Mouse (Mus musculus) liver, embryonic 12.5 days (tissue): ENCODE results near the gene H2-T3. TPM values are rescaled to one million over a fixed set of nuclear protein-coding genes. Genes with fewer than 3 reads are reported as not detected.
A peak's percentile ranks its signal among the peaks of the same experiment; 100 is the strongest.
"Not testable (repeated sequence)": the region's sequence is repeated elsewhere in the genome, so short reads cannot be mapped to it uniquely, and the experiment has no call there.

ENCODE experiments used
- ATAC-seq: fragments of 200-750 bp; cut with Nextera tagmentation; 2 replicates; pipeline ENCODE4 v1.8.0; 2017; ENCODE audit warnings: moderate number of reproducible peaks, mild to moderate bottlenecking, moderate library complexity
- H3K27ac ChIP-seq: fragments of 300-500 bp; sonication (generic); 2 replicates; pipeline ENCODE4 v1.5.1; 2016; ENCODE audit warnings: mild to moderate bottlenecking
- H3K27me3 ChIP-seq: fragments of 300-500 bp; sonication (generic); replicated peaks from 2 replicates; pipeline ENCODE4 v1.6.1; 2016; ENCODE audit warnings: mild to moderate bottlenecking, moderate library complexity
- H3K36me3 ChIP-seq: fragments of 300-500 bp; sonication (generic); 2 replicates; pipeline ENCODE4 v1.6.1; 2016; ENCODE audit warnings: mild to moderate bottlenecking, moderate library complexity
- H3K4me1 ChIP-seq: fragments of 300-500 bp; sonication (generic); 2 replicates; pipeline ENCODE4 v1.6.1; 2016
- H3K4me2 ChIP-seq: fragments of 300-500 bp; sonication (generic); 2 replicates; pipeline ENCODE4 v1.6.1; 2016; ENCODE audit warnings: mild to moderate bottlenecking, moderate library complexity
- H3K4me3 ChIP-seq: fragments of 300-500 bp; sonication (generic); 2 replicates; pipeline ENCODE4 v1.5.1; 2016; ENCODE audit warnings: mild to moderate bottlenecking, moderate library complexity
- H3K9ac ChIP-seq: fragments of 300-500 bp; sonication (generic); 2 replicates; pipeline ENCODE4 v1.6.1; 2016; ENCODE audit warnings: mild to moderate bottlenecking, moderate library complexity
- H3K9me3 ChIP-seq: fragments of 300-500 bp; sonication (generic); replicated peaks from 2 replicates; pipeline ENCODE4 v1.6.1; 2016; ENCODE audit warnings: mild to moderate bottlenecking, moderate library complexity
- WGBS: fragments of 180-500 bp; shearing (Covaris S2); methylation state at CpG from one replicate; pipeline ENCODE4 v1.1.7; 2016; ENCODE audit not compliant: insufficient replicate concordance; 5-methylcytosine and 5-hydroxymethylcytosine counted together
- polyA plus RNA-seq: library from polyadenylated mRNA; unstranded; fragments of >200 nt; fragmentation: Nextera tagmentation; extraction: Ambion mirVana; gene quantifications from 2 replicates; pipeline ENCODE4 v1.2.1, GENCODE M21; 2016

Gene H2-T3
- polyA plus RNA-seq, 1 experiment from 2014 or later: not detected

DNA sequence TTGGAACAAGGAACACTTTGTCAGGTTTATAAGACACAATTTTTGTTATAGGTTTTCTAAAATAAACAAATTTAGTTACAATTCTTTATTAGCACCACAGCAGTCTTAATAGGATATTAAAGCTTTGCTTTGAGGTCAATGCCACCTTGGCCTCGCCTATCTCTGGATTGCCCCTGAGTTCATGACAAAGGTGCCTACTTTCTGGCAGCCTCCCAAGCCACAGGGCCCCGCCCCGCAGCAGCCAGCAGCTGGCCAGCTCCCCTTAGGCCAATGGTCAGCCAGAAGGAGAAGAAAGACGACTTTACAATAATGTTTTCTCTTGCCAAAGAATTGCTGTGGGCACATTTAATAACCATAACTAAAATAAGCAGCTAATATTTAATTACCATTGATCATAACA lies 38.9 kb downstream of the H2-T3 start:
- not testable (repeated sequence) for H3K9me3 ChIP-seq, H3K4me2 ChIP-seq, H3K9ac ChIP-seq, H3K27ac ChIP-seq, H3K4me1 ChIP-seq, H3K4me3 ChIP-seq, H3K36me3 ChIP-seq, ATAC-seq
- H3K27me3 ChIP-seq: peaks cover 59% of the 10 kb centered on the region
- 48% methylated on average over 4 of the region's 4 CpGs for WGBS

DNA sequence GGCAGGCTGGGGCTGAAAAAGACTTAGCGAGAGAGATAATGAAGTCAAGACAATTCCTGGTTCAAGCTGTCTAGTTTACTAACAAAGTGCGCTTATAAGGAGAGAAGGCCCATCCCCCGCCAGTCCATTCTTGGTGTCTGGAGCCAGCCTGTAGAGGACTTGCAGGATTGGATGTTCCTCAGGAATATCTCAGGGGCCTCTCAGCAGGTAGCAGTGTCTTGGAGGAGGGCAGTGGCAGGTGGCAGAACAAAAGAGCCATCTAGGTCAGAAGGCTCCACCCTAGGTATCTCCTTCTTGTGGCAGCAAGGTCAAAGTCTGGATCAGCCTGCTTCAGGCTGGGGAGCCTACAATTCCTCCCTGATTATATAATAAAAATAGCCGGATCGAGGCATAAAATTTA lies 41.6 kb downstream of the H2-T3 start:
- H3K9me3 ChIP-seq, ATAC-seq, H3K27ac ChIP-seq, H3K9ac ChIP-seq, H3K4me3 ChIP-seq, H3K4me1 ChIP-seq, H3K36me3 ChIP-seq, H3K4me2 ChIP-seq: not testable (repeated sequence)
- 77% methylated on average over 5 of the region's 5 CpGs for WGBS
- H3K27me3 ChIP-seq: peaks cover 56% of the 10 kb centered on the region

DNA sequence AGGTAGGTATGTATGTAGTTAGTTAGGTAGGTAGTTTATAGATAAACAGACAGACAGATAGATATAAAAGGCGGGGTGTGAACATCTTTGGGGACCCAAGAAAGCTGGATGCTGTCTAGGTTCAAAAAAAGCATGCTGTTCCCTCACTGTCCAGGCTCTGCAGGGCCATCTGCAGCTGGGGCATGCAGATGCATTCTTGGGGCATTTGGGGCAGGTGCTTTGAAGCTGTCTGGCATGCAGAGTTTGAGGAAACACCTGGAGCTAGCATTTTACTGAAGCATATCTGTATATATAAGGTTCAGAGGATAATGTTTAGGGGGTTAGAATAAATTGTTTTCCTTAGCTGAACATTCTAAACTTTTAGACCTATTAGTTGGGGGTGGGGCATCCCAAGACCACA lies 43.1 kb downstream of the H2-T3 start:
- H3K9me3 ChIP-seq, H3K36me3 ChIP-seq, ATAC-seq, H3K4me3 ChIP-seq, H3K4me2 ChIP-seq, H3K27ac ChIP-seq, H3K4me1 ChIP-seq, H3K9ac ChIP-seq: not testable (repeated sequence)
- 44% methylated on average over 1 of the region's 1 CpGs for WGBS
- peaks cover 55% of the 10 kb centered on the region for H3K27me3 ChIP-seq

DNA sequence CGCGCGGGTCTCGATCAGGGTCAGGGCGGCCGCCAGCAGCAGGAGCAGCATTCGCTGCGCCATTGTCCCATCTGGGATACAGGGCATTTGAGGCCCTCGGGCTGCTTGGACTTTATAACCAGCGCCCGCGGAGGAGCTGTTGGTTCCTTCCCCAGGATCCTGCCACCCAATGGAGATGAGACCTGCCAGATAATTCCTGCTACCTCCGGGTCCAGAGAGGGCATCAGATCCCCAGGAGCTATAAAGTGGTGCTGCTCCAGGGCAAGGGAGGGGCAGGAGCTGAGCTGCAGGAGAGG lies 44.3 kb downstream of the H2-T3 start:
- not testable (repeated sequence) for ATAC-seq, H3K27ac ChIP-seq, H3K9me3 ChIP-seq, H3K4me1 ChIP-seq, H3K9ac ChIP-seq, H3K36me3 ChIP-seq
- H3K27me3 ChIP-seq: peaks cover 60% of the 10 kb centered on the region
- peak overlapping the region; percentile 39 for H3K4me3 ChIP-seq
- 3% methylated on average over 13 of the region's 13 CpGs for WGBS
- H3K4me2 ChIP-seq: peak overlapping the region; percentile 56

GRCm38 (mm10) chr17:36145111-36145860 lies 44.8 kb downstream of the H2-T3 start:
- H3K27me3 ChIP-seq: peaks cover 62% of the 10 kb centered on the region
- H3K4me2 ChIP-seq: peak overlapping the region; percentile 56
- H3K4me1 ChIP-seq: peaks cover 9% of the 10 kb centered on the region; the same call in 1 of the 2 replicates
- H3K36me3 ChIP-seq: no peaks in the 10 kb centered on the region
- peak overlapping the region; percentile 39 for H3K4me3 ChIP-seq
- WGBS: 5% methylated on average over 78 of the region's 78 CpGs
- H3K9me3 ChIP-seq: no peaks in the 10 kb centered on the region
- no peak overlapping the region for H3K27ac ChIP-seq
- H3K9ac ChIP-seq: no peak overlapping the region
- no peak for ATAC-seq

DNA sequence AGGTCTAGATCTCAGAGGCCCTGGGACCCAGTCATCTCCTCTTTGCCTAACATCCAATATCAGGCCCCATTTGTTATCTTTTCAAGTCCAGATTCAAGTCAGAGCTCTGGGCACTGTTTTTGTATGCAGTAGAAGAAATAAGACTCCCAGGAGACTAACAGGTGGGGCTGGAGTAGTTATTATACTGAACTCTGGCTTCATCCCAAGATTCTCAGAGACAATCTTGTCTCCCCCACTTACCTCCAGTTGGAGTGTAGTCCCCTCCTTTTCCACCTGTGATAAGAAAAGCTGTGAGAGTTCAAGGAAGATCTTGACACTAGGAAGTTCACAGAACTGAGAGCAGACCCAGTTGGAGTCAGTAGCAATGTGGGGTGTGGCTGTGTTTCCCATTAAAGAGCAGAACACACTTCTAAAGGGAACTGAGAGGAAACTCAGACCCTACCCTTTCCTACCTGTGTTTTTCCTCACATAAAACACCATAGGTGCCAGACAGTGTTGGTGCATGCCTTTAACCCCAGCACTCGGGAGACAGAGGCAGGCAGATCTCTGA lies 53.7 kb downstream of the H2-T3 start:
- not testable (repeated sequence) for H3K27ac ChIP-seq, H3K4me2 ChIP-seq, H3K36me3 ChIP-seq, ATAC-seq, H3K9me3 ChIP-seq, H3K4me1 ChIP-seq, H3K4me3 ChIP-seq, H3K9ac ChIP-seq
- peaks cover 41% of the 10 kb centered on the region for H3K27me3 ChIP-seq
- 45% methylated on average over 1 of the region's 1 CpGs for WGBS

Other genes starting within 250 kb of the H2-T3 start
- 90.2 and 90.5 TPM in 2 replicates for gene Abcf1, start 220.5 kb downstream of the H2-T3 start, polyA plus RNA-seq
- gene Gnl1, start 210.4 kb downstream of the H2-T3 start, polyA plus RNA-seq: 23.7 and 25.1 TPM in 2 replicates
- 12.6 and 13.7 TPM in 2 replicates for gene Prr3, start 210.1 kb downstream of the H2-T3 start, polyA plus RNA-seq
- 4.6 and 5.7 TPM in 2 replicates for gene H2-T24, start 169.7 kb downstream of the H2-T3 start, polyA plus RNA-seq
- gene H2-T23, start 157.4 kb downstream of the H2-T3 start, polyA plus RNA-seq: 19.5 and 20.5 TPM in 2 replicates
- gene H2-T22, start 147.5 kb downstream of the H2-T3 start, polyA plus RNA-seq: 7.5 and 8.4 TPM in 2 replicates
- not detected in 2 replicates for gene Gm6034, start 147.3 kb downstream of the H2-T3 start, polyA plus RNA-seq
- gene Gm11127, start 131.9 kb downstream of the H2-T3 start, polyA plus RNA-seq: not detected in 2 replicates
- gene Gm19684, start 68.6 kb downstream of the H2-T3 start, polyA plus RNA-seq: not detected in 2 replicates
- gene Gm7030, start 60.9 kb downstream of the H2-T3 start, polyA plus RNA-seq: not detected in 2 replicates
- not detected in 2 replicates for gene Gm8909, start 21.8 kb downstream of the H2-T3 start, polyA plus RNA-seq
- 80.6 and 89.7 TPM in 2 replicates for gene Rpp21, start 67.8 kb upstream of the H2-T3 start, polyA plus RNA-seq
- 10.1 and 11.0 TPM in 2 replicates for gene Trim39, start 82.0 kb upstream of the H2-T3 start, polyA plus RNA-seq
- gene H2-M10.2, start 96.2 kb upstream of the H2-T3 start, polyA plus RNA-seq: not detected in 2 replicates
- not detected in 2 replicates for gene H2-M10.1, start 135.9 kb upstream of the H2-T3 start, polyA plus RNA-seq
- gene H2-M10.3, start 178.1 kb upstream of the H2-T3 start, polyA plus RNA-seq: not detected in 2 replicates